Mouse (Mus musculus) kidney, postnatal 36 days (tissue): ENCODE data around the gene Polm.
"Not testable (repeated sequence)": the region's sequence is repeated elsewhere in the genome, so short reads cannot be mapped to it uniquely, and the experiment has no call there.

Experiments
- DNase-seq, 2 experiments: peaks; one replicate each; pipeline ENCODE4 v3.0.0; 2021 to 2022; ENCODE audit warnings: mixed read lengths in 2 of 2

Polm gene

GRCm38 (mm10) chr11:5852314-5852713, 14.5 kb upstream of the Polm start:
- peak in 1 of 2 experiments; percentile 35 for DNase-seq

- no peak for DNase-seq
Measured at GRCm38 (mm10) chr11:5851021-5851736, 13.4 kb upstream of the Polm start.

GRCm38 (mm10) chr11:5850452-5850851, 12.6 kb upstream of the Polm start:
- DNase-seq: no peak

- DNase-seq: no peak
Measured at GRCm38 (mm10) chr11:5849316-5849715, 11.5 kb upstream of the Polm start.

- no peak for DNase-seq
Measured at GRCm38 (mm10) chr11:5848741-5849140, 10.9 kb upstream of the Polm start.

GRCm38 (mm10) chr11:5846639-5847345, 9.0 kb upstream of the Polm start:
- peak; percentile 90 to 93 for DNase-seq

GRCm38 (mm10) chr11:5843131-5843530, 5.3 kb upstream of the Polm start:
- no peak for DNase-seq

- DNase-seq: no peak
Measured at GRCm38 (mm10) chr11:5841751-5842150, 3.9 kb upstream of the Polm start.

GRCm38 (mm10) chr11:5840346-5840745, 2.5 kb upstream of the Polm start:
- DNase-seq: no peak

- peak; percentile 37 to 50 for DNase-seq
Measured at GRCm38 (mm10) chr11:5836126-5836525, 1.7 kb downstream of the Polm start.

GRCm38 (mm10) chr11:5835057-5835456, 2.8 kb downstream of the Polm start:
- DNase-seq: no peak

GRCm38 (mm10) chr11:5834506-5834905, 3.3 kb downstream of the Polm start:
- DNase-seq: peak in 1 of 2 experiments; percentile 15

GRCm38 (mm10) chr11:5829327-5829726, 8.5 kb downstream of the Polm start:
- DNase-seq: peak in 1 of 2 experiments; percentile 32

- DNase-seq: no peak
Measured at GRCm38 (mm10) chr11:5828509-5829191, 9.2 kb downstream of the Polm start.

- DNase-seq: no peak
Measured at GRCm38 (mm10) chr11:5827931-5828330, 9.9 kb downstream of the Polm start.

GRCm38 (mm10) chr11:5825432-5825831, 12.4 kb downstream of the Polm start:
- DNase-seq: no peak

GRCm38 (mm10) chr11:5819223-5819622, 18.6 kb downstream of the Polm start:
- no peak for DNase-seq

GRCm38 (mm10) chr11:5813381-5813780, 24.4 kb downstream of the Polm start:
- no peak for DNase-seq

- DNase-seq: not testable (repeated sequence)
Measured at GRCm38 (mm10) chr11:5809487-5809886, 28.3 kb downstream of the Polm start.

- no peak for DNase-seq
Measured at GRCm38 (mm10) chr11:5807956-5808355, 29.9 kb downstream of the Polm start.

- no peak for DNase-seq
Measured at GRCm38 (mm10) chr11:5805711-5806110, 32.1 kb downstream of the Polm start.

- no peak for DNase-seq
Measured at GRCm38 (mm10) chr11:5804174-5804573, 33.6 kb downstream of the Polm start.

- DNase-seq: peak; percentile 39 to 45
Measured at GRCm38 (mm10) chr11:5803551-5803981, 34.2 kb downstream of the Polm start, which contains the start of gene Pgam2. Gene Pgam2 (minus strand): TSS chr11:5803733.
